Mouse (Mus musculus) heart, embryonic 10.5 days (tissue): ENCODE results near the gene Cd101. TPM values are rescaled to one million over a fixed set of nuclear protein-coding genes. Genes with fewer than 3 reads are reported as not detected.

Experiments used
- DNase-seq: peaks from one replicate; pipeline ENCODE4 v3.0.0-alpha.2; 2017; ENCODE audit warnings: low spot score
- H3K27ac ChIP-seq: fragments of 300-500 bp; sonication (generic); 2 replicates; pipeline ENCODE4 v1.5.1; 2016; ENCODE audit warnings: mild to moderate bottlenecking
- H3K27me3 ChIP-seq: fragments of 300-500 bp; sonication (generic); 2 replicates; pipeline ENCODE4 v1.6.1; 2016; ENCODE audit warnings: mild to moderate bottlenecking; ENCODE audit not compliant: poor library complexity, insufficient read depth, severe bottlenecking
- H3K36me3 ChIP-seq: fragments of 300-500 bp; sonication (generic); 2 replicates; pipeline ENCODE4 v1.6.1; 2016; ENCODE audit warnings: mild to moderate bottlenecking, moderate library complexity
- H3K4me1 ChIP-seq: fragments of 300-500 bp; sonication (generic); 2 replicates; pipeline ENCODE4 v1.6.1; 2016; ENCODE audit warnings: mild to moderate bottlenecking
- H3K4me3 ChIP-seq: fragments of 300-500 bp; sonication (generic); 2 replicates; pipeline ENCODE4 v1.5.1; 2016; ENCODE audit warnings: mild to moderate bottlenecking, moderate library complexity
- H3K9me3 ChIP-seq: fragments of 300-500 bp; sonication (generic); 2 replicates; pipeline ENCODE4 v1.6.1; 2016; ENCODE audit warnings: mild to moderate bottlenecking, moderate library complexity
- whole genome bisulfite sequencing: fragments of 180-500 bp; shearing (Covaris S2); methylation state at CpG from one replicate; pipeline ENCODE4 v1.1.7; 2016; 5-methylcytosine and 5-hydroxymethylcytosine counted together
- polyA plus RNA-seq: library from polyadenylated mRNA; unstranded; fragments of >200 nt; fragmentation: Nextera tagmentation; extraction: Ambion mirVana; gene quantifications from 2 replicates; pipeline ENCODE4 v1.2.1, GENCODE M21; 2016

The Cd101 gene
- polyA plus RNA-seq, 1 experiment from 2014 or later, result 0.50 TPM

DNA sequence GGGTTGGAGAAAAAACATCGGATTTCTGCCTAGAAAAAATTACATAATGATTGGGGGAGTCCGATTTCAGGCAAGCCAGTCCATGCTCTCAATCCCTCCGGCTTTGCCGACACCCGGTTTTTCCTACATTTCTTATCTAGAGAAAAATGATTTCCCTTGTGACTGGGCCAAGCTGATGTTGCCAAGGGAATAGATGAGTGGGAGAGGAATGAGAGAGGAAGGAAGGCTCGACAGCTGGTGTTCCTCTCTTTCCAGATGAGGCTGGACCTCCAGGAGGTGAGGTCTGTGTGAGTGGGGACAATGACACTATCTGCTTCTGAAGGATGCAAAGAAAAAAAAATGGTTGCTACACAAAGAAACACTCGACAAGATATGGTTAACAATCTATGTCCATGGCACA, 36.2 kb downstream of the Cd101 start:
- Histone ChIP-seq H3K4me1 (peaks cover 23% of the 10 kb centered on the region), H3K27ac (no peak overlapping the region), H3K27me3 (no peaks in the 10 kb centered on the region), H3K9me3 (no peaks in the 10 kb centered on the region), H3K36me3 (no peaks in the 10 kb centered on the region), H3K4me3 (no peak overlapping the region)
- DNase-seq, result no peak
- 76% methylated on average over 7 of the region's 7 CpGs for WGBS

DNA sequence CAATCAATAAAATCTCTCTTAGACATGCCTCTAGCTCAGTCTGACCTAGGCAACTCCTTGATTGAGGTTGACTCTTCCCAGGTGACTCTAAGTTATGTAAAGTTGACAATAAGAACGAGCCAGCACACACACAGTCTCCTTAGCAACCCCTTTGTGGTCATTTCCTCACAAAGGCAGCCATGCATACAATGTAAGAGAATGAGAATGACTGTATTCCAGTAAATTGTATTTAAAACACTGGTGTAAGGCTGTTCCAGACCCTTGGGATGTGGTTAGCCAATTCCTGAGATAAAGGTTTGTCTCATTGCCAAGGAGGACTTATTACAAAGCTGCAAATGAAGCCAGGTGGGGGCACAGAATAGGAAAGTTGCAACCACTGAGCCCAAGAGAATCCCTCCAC, 39.1 kb downstream of the Cd101 start:
- H3K27me3 ChIP-seq, result no peaks in the 10 kb centered on the region
- no peak overlapping the region for H3K4me3 ChIP-seq
- H3K27ac ChIP-seq, result no peak overlapping the region
- no peaks in the 10 kb centered on the region for H3K36me3 ChIP-seq
- peaks cover 11% of the 10 kb centered on the region for H3K4me1 ChIP-seq
- 53% methylated on average over 1 of the region's 1 CpGs for WGBS
- DNase-seq, result no peak
- no peaks in the 10 kb centered on the region for H3K9me3 ChIP-seq

DNA sequence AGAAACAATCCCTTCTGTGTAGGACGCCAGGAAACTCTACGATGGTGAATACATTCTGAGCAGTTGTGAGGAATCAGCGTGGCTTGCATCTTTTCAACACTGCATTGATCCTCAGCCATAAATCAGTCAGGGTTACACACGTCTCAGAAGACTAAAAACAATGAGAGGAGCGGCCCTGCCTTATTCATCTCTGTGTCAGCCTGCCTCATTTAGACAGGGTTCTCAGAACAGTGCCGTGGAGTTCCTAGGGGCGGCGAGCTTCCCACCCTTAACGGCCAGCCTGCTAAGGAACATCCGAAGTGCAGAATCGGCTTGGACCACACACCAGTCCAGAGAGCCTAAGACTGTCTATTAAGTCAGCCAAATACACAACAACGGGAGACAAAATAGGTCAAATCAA, 39.9 kb downstream of the Cd101 start:
- H3K9me3 ChIP-seq, result no peaks in the 10 kb centered on the region
- no peak for DNase-seq
- WGBS, result 68% methylated on average over 12 of the region's 12 CpGs
- H3K27me3 ChIP-seq, result no peaks in the 10 kb centered on the region
- H3K36me3 ChIP-seq, result no peaks in the 10 kb centered on the region
- no peak overlapping the region for H3K27ac ChIP-seq
- peaks cover 11% of the 10 kb centered on the region for H3K4me1 ChIP-seq
- H3K4me3 ChIP-seq, result no peak overlapping the region

DNA sequence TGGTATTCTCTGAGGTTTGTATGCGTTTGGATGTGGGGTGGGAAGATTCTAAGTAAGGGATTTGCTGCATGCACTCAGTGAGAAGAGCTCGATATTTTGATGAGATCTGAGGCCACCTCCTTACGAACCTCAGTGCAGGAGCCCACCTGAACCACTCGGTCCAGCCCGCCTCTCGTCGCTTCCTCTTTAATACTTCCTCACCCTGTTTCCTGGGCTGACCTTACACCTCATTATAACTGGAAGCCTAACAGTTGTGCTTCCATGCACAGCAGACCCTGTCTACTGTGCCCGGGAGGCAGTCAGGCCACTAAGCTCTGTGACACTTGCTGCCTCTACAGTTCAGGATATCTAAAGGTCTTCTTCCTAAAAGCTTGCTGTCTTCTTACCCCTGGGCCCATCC, 50.1 kb downstream of the Cd101 start:
- 0 out of 2 replicates have a peak, but pooled peaks cover 3% of the 10 kb centered on the region for H3K27me3 ChIP-seq
- WGBS, result 82% methylated on average over 8 of the region's 8 CpGs
- DNase-seq, result no peak
- no peaks in the 10 kb centered on the region; the same call in 1 of the 2 replicates for H3K4me1 ChIP-seq
- no peaks in the 10 kb centered on the region for H3K9me3 ChIP-seq
- H3K27ac ChIP-seq, result no peak overlapping the region
- H3K36me3 ChIP-seq, result no peaks in the 10 kb centered on the region
- H3K4me3 ChIP-seq, result no peak overlapping the region

DNA sequence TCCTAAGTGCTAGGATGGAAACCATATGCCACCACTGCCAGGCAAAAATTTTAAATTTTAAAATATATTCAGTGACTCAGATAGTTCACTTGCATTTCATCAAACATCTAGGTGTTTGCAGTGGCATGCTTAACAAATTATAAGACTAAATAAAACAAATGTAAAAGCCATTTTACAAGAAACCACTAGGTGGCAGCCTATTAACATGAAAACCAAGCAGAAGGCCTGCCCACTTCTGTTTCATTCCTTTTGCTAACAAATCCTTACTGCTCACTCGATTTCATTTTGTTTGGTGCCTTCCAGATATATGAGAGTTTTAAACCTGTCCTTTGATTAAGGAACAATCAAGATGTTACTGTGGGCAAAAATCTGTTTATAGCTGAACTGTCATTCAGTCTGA, 55.5 kb downstream of the Cd101 start:
- no peaks in the 10 kb centered on the region for H3K9me3 ChIP-seq
- WGBS, result 9% methylated on average over 1 of the region's 1 CpGs
- H3K27ac ChIP-seq, result no peak overlapping the region
- no peak overlapping the region for H3K4me3 ChIP-seq
- peaks cover 7% of the 10 kb centered on the region for H3K4me1 ChIP-seq
- H3K36me3 ChIP-seq, result no peaks in the 10 kb centered on the region
- H3K27me3 ChIP-seq, result no peaks in the 10 kb centered on the region
- no peak for DNase-seq

DNA sequence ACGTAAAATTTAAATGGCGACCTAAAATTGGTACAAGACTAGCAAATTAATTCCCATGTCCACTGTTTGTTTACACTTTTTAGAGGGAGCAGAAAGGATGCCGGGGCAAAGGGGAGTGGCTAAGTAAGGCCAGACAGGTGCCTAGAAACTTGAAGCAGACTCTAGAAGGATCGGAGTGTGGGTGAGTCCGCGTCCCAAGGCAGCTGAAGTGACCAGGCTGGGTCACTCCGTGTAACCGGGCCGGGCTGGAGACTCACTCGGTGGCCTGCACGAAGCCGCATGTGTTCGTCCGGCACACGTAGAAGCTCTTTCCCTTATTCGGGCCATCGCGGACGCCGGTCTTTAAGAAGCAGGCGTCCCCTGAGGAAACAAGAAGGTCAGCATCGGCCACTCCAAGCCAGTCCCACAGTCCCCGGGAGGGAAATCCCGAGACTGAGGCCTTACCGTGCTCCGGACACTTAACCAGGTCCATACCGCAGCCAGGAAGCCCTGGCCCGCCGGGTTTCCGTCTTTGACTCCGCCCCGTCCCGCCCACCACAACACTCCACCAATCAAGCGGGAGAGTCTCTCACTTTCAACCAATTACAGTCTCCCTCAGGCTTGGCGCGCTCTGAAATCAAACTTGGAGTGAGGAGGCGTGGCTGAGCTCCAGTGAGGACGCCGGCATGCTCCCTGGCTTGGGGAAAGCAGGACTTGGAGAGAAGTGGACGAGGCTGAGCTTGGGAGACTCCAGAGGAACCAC, 60.0 kb downstream of the Cd101 start, which contains the start of gene Ttf2:
TSS of gene Ttf2 (minus strand) at position 488 of the 742 bp plus-strand sequence.
- H3K9me3 ChIP-seq, result no peaks in the 10 kb centered on the region
- H3K27ac ChIP-seq, result peak within 1 kb of the TSS; percentile 88
- peak within 1 kb of the TSS; percentile 89 for H3K4me3 ChIP-seq
- peaks cover 15% of the 10 kb centered on the region; the same call in 1 of the 2 replicates for H3K36me3 ChIP-seq
- under 1% methylated on average over 40 of the region's 40 CpGs for WGBS
- H3K4me1 ChIP-seq, result peaks cover 10% of the 10 kb centered on the region
- peak; percentile 98 for DNase-seq
- H3K27me3 ChIP-seq, result no peaks in the 10 kb centered on the region

DNA sequence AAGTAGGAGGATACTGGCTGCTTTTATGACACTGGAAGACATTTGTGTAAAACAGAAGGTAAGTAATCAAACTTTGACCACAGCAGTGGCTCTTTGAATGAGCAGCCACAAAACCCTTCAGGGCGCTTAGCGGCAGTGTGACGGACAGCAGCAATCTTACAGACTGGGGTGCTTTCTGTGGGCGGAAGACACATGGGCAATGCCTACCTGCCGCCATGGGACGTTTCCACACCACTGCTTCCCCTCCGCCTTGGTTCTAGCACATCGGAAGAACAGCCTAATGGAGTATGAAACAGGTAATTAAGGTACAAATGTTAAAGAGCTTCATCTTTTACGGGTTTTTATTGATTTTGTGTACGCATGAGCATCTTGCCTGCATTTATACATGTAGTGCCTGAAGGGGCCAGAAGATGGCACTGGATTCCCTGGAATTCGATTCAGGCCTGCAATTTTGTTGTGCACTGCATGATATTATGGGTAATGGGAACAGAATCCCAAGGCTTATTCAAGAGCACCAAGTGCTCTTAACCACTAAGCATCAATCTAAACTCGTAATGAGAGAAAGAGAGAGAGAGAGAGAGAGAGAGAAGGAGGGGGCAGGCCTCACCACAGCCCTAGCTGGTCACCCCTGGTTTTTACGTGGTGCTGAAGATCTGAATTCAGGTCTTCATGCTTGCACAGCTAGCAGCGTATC, 65.4 kb downstream of the Cd101 start:
- Histone ChIP-seq H3K27ac (no peak overlapping the region), H3K36me3 (peaks cover 66% of the 10 kb centered on the region), H3K9me3 (no peaks in the 10 kb centered on the region), H3K27me3 (no peaks in the 10 kb centered on the region), H3K4me3 (no peak overlapping the region), H3K4me1 (peaks cover 8% of the 10 kb centered on the region)
- no peak for DNase-seq
- 85% methylated on average over 14 of the region's 14 CpGs for WGBS

DNA sequence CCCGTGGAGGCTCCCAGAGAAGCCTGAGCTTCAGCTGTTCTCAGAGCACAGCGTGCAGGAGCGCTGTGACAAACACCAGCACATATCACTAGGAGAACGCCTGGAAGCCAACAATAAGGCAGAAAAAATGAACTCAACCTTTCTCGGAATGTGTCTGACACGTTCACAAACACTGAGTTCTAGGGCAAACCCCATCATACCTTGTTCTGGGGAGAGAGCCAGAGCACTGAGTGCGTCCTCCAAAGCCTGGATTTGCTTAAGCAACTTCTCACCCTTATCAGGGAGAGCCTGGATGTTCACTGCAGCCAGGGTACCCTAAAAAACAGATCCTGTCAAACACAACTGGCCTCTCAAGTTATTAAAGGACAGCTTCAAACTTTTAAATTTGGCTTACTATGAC, 67.9 kb downstream of the Cd101 start:
- Histone ChIP-seq H3K36me3 (peaks cover 85% of the 10 kb centered on the region), H3K9me3 (no peaks in the 10 kb centered on the region), H3K27ac (peak overlapping the region; percentile 67; the same call in 1 of the 2 replicates), H3K4me3 (no peak overlapping the region), H3K27me3 (no peaks in the 10 kb centered on the region), H3K4me1 (peaks cover 4% of the 10 kb centered on the region; the same call in 1 of the 2 replicates)
- DNase-seq, result no peak
- WGBS, result 74% methylated on average over 7 of the region's 7 CpGs

DNA sequence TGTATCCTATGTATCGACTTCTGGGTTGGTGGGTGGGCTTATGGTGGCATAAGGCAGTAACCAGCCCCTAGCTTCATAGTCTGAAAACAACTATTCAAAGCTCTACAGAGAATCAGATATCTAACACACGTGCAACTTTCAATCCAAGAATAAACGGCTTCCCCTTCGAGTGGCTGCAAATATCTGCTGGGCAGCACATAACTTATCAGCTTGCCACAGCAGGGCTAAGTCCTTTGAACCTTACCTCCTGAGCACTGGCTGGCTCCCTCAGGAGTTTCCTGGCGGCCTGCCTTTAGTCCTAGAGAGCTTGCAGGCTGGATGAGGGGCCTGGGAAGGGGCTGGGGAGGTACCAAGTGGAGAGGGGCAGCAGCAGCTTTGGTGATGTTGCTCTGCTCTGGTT, 68.3 kb downstream of the Cd101 start:
- WGBS, result 57% methylated on average over 5 of the region's 5 CpGs
- Histone ChIP-seq H3K36me3 (peaks cover 86% of the 10 kb centered on the region), H3K4me1 (peaks cover 4% of the 10 kb centered on the region; the same call in 1 of the 2 replicates), H3K27me3 (no peaks in the 10 kb centered on the region), H3K4me3 (no peak overlapping the region), H3K27ac (peak overlapping the region; percentile 67; the same call in 1 of the 2 replicates), H3K9me3 (no peaks in the 10 kb centered on the region)
- no peak for DNase-seq

DNA sequence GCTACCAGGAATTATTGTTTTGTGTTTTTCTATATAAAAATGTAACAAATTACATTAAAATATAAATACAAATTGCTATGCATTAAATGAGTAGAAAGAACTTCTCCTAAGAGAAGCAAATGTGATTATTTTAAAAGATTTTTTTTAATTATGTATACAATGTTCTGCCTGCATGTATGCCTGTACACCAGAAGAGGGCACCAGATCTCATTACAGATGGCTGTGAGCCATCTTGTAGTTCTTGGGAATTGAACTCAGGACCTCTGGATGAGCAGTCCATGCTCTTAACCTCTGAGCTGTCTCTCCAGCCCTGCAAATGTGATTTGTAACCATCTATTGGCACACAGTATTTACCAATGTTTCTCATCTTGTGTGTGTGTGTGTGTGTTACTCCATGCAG, 74.7 kb downstream of the Cd101 start:
- Histone ChIP-seq H3K9me3 (no peaks in the 10 kb centered on the region), H3K4me1 (no peaks in the 10 kb centered on the region), H3K36me3 (peaks cover 94% of the 10 kb centered on the region), H3K27me3 (no peaks in the 10 kb centered on the region), H3K27ac (no peak overlapping the region), H3K4me3 (no peak overlapping the region)
- no peak for DNase-seq

DNA sequence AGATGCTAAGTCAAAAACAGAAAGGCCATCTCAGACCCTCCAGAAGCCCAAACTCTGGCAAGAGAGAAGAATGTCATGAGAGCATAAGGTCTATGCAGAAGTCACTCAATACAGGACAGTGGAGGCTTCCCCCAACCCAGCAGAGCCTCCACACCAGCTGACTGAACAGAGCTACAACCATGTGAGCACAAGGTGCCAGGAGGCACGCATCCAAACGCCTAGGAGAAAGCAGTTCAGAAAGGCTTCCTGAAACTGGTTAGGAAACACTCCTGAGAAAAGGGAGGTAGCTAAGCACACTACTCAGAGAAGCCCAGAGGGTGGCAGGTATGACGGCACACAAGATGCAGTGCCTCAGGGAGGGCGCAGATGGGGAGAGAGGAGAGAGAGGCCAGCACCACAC, 77.8 kb downstream of the Cd101 start:
- no peaks in the 10 kb centered on the region for H3K27me3 ChIP-seq
- peaks cover 92% of the 10 kb centered on the region for H3K36me3 ChIP-seq
- H3K4me3 ChIP-seq, result no peak overlapping the region
- no peaks in the 10 kb centered on the region for H3K9me3 ChIP-seq
- DNase-seq, result no peak
- H3K4me1 ChIP-seq, result no peaks in the 10 kb centered on the region
- WGBS, result 90% methylated on average over 4 of the region's 4 CpGs
- H3K27ac ChIP-seq, result no peak overlapping the region

DNA sequence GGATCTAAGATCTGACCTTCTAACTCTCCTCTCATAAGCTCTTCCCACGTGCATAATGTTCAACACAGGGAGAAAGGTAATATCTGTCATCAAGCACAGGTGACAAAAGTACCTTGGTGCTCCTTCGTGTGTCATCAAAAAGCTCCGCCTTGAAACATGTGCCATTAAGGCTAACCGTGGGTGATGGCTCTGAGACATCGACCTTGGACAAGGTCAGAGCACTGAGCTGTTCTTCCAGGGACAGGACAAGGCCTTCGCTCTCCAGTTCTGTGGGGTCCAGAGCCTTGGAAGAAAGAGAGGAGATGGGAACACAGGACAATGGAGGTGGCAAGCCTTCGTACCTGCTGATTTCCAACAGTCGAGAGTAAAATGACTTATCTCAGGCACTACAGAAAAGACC, 82.1 kb downstream of the Cd101 start:
- WGBS, result 83% methylated on average over 8 of the region's 8 CpGs
- DNase-seq, result no peak
- H3K9me3 ChIP-seq, result no peaks in the 10 kb centered on the region
- no peaks in the 10 kb centered on the region for H3K4me1 ChIP-seq
- H3K36me3 ChIP-seq, result peaks cover 93% of the 10 kb centered on the region
- no peak overlapping the region for H3K27ac ChIP-seq
- H3K4me3 ChIP-seq, result no peak overlapping the region
- no peaks in the 10 kb centered on the region for H3K27me3 ChIP-seq
